Mouse (Mus musculus): ENCODE measurements around the gene Pheta2.

DNA sequence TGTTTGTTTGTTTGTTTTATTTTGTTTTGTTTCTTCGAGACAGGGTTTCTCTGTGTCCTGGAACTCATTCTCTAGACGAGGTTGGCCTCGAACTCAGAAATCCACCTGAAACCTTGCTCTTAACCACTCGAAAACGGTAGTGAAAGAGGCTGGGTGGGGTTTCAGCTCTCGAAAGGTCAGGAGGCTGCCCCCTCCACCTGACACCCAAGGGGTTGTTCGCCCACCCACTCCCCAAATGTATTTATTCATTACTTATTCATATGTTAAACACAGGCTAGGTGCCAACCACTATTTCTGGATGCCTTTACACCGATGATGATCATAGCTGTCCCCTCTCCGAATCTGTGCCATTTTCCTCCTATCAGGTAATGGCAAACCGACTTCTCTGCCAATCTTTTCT, 408 bp downstream of the Pheta2 start:
- TF ChIP-seq POLR2A (IDR thresholded peaks at IDR 0.05; ENCODE audit: borderline replicate concordance, extremely low read depth, insufficient read depth, insufficient read length, poor library complexity, severe bottlenecking) (no peak), CTCF (IDR thresholded peaks at IDR 0.05; ENCODE audit: borderline replicate concordance, extremely low read depth, insufficient read depth, insufficient read length) (no peak)
